Mouse (Mus musculus) E14TG2a.4 (cell line): ENCODE results near the gene Cox19.

Experiments used
- CTCF ChIP-seq: conservative IDR thresholded peaks from 2 replicates; pipeline ENCODE4 v1.5.1; 2014; ENCODE audit warnings: low read length
- NANOG ChIP-seq: IDR thresholded peaks from 2 replicates; pipeline ENCODE4 v1.6.1; 2014; ENCODE audit warnings: borderline replicate concordance, low read length, mixed read lengths

DNA sequence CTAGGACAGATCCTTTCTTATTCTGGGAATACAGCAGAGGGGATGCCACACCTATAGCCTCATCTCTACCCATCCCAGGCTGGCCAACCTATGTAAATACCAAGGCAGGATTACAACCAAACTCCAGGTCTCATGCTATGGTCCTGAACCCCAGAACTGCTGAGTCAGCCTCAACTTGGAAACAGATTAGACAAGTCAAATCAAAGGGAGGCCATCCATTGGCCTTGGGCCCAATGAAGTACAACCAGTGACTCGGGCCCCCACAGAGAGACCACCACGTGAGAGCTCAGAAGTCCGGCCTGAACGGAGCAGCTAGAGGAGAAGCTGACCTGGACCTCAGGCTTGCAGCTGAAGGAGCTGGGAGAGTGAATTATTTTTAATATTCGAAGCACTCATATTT is 53.5 kb downstream of the Cox19 start:
- TF ChIP-seq CTCF: no peak
- no peak for TF ChIP-seq NANOG
